ENCODE assay signal across 9 mouse cellular contexts in genomic region chrX:136624905-136625569, GRCm38 (mm10). TPM values are rescaled to one million over a fixed set of nuclear protein-coding genes. Genes with fewer than 3 reads are reported as not detected.
DNase-seq lines count a peak whose midpoint lies in the region; ATAC-seq and TF ChIP-seq lines count a peak whose summit lies in the region.
"Had no signal": no experiment of that assay in that cellular context is flagged by ENCODE, and none has a peak within 500 bp of the region (broad histone marks: within the 10 kb centered on the region; RNA-seq: fewer than 3 reads in every experiment).

No protein-coding gene starts in this region.

- peak in 1 of 2 experiments; percentile 72; a peak in 2 of 4 replicates for TF ChIP-seq CTCF in CH12.LX (conservative IDR thresholded peaks at IDR 0.05 in 1 of 2, IDR thresholded peaks at IDR 0.05 in 1 of 2; ENCODE audit: low read depth in 2 of 2, low read length in 2 of 2)

- WGBS in midbrain, embryonic 13.5 days = 51% methylated on average over 9 of the region's 9 CpGs

- in situ Hi-C loops in CH12.LX (cut with MboI; ENCODE audit: low pct_ligation_motif_present, low pct_unique_long_range_greater_than_20kb, low sequenced_read_pairs) = loop anchor here (10.0 kb wide), 1 partner anchor 120 kb away; the partner anchor contains the start of gene Morf4l2

- H3K4me2 ChIP-seq in CH12.LX (ENCODE audit: insufficient read depth, low read depth, poor library complexity, severe bottlenecking) = no peak overlapping the region
- H3K4me2 ChIP-seq in midbrain, embryonic 13.5 days (replicated peaks) = no peak overlapping the region
- H3K4me2 ChIP-seq: liver, embryonic 15.5 days had no signal

- H3K79me2 ChIP-seq in CH12.LX (replicated peaks; ENCODE audit: control insufficient read depth, extremely low read depth, insufficient read depth, poor library complexity, severe bottlenecking) = no peaks in the 10 kb centered on the region

- intact Hi-C loops in heart, postnatal 25 days (cut with DNase I) = loop anchor here (5.0 kb wide), 1 partner anchor 197 kb away; the partner anchor contains the start of gene Plp1

- no peak overlapping the region for H3K27ac ChIP-seq in CH12.LX (ENCODE audit: insufficient read depth, low read depth)
- H3K27ac ChIP-seq in midbrain, embryonic 13.5 days = no peak overlapping the region
- H3K27ac ChIP-seq: liver, embryonic 15.5 days had no signal

- H3K9me3 ChIP-seq in CH12.LX (replicated peaks; ENCODE audit: low read length) = no peaks in the 10 kb centered on the region
- H3K9me3 ChIP-seq in midbrain, embryonic 13.5 days = no peaks in the 10 kb centered on the region
- H3K9me3 ChIP-seq: liver, embryonic 15.5 days had no signal

- ATAC-seq in midbrain, embryonic 13.5 days = 0 out of 2 replicates have a peak, but pooled peaks have one; percentile 45
- no peak for ATAC-seq in inflammation-experienced regulatory T-cells, adult 6 months

- TF ChIP-seq POLR2A in CH12.LX (IDR thresholded peaks at IDR 0.05; ENCODE audit: low read depth, low read length) = no peak

- no peaks in the 10 kb centered on the region for H3K27me3 ChIP-seq in CH12.LX (replicated peaks)
- no peaks in the 10 kb centered on the region for H3K27me3 ChIP-seq in midbrain, embryonic 13.5 days
- H3K27me3 ChIP-seq: liver, embryonic 15.5 days had no signal

- DNase-seq in heart, postnatal 4 days = peak; percentile 52
- DNase-seq in heart, postnatal 25 days (ENCODE audit: low spot score) = no peak
- peak; percentile 47 for DNase-seq in CH12.LX (ENCODE audit: extremely low read depth)
- DNase-seq in c-Kit-positive CD71-positive TER-119-positive erythroid progenitor cells, embryonic 14.5 days (ENCODE audit: low spot score) = peak; percentile 17
- DNase-seq in forelimb bud, embryonic 11.5 days (ENCODE audit: low read depth, low spot score) = peak; percentile 2
- peak; percentile 16 for DNase-seq in left cerebral cortex, adult 11 months (ENCODE audit: low spot score)

- H3K4me3 ChIP-seq in CH12.LX (replicated peaks in 1 of 3; ENCODE audit: low read depth in 2 of 3, low read length in 2 of 3, poor library complexity in 1 of 3) = no peak overlapping the region
- no peak overlapping the region for H3K4me3 ChIP-seq in midbrain, embryonic 13.5 days (replicated peaks)
- H3K4me3 ChIP-seq: liver, embryonic 15.5 days had no signal

- dilution Hi-C loops in CH12.LX (cut with MboI; ENCODE audit: extremely low pct_ligation_motif_present, extremely low pct_unique_long_range_greater_than_20kb, low sequenced_read_pairs) = no loop called here

- no peaks in the 10 kb centered on the region for H3K36me3 ChIP-seq in CH12.LX (replicated peaks in 1 of 2; ENCODE audit: control insufficient read depth in 1 of 2, insufficient read depth in 1 of 2, low read length in 1 of 2)
- H3K36me3 ChIP-seq in midbrain, embryonic 13.5 days = no peaks in the 10 kb centered on the region
- H3K36me3 ChIP-seq: liver, embryonic 15.5 days had no signal

- no peaks in the 10 kb centered on the region for H3K4me1 ChIP-seq in CH12.LX (ENCODE audit: control insufficient read depth in 1 of 2, insufficient read depth in 2 of 2)
- H3K4me1 ChIP-seq in midbrain, embryonic 13.5 days (replicated peaks) = no peaks in the 10 kb centered on the region

- no peak for TF ChIP-seq EP300 in CH12.LX (IDR thresholded peaks at IDR 0.05; ENCODE audit: low read length)

- peak; percentile 70 for TF ChIP-seq RAD21 in CH12.LX (IDR thresholded peaks at IDR 0.05; ENCODE audit: low read depth, low read length)

- H3K9ac ChIP-seq in CH12.LX (ENCODE audit: insufficient read depth, low read depth) = no peak overlapping the region
- no peak overlapping the region for H3K9ac ChIP-seq in midbrain, embryonic 13.5 days (replicated peaks)
- H3K9ac ChIP-seq: liver, embryonic 15.5 days had no signal

TF ChIP-seq in CH12.LX, 34 proteins besides CTCF, POLR2A, EP300 and RAD21:
- TF ChIP-seq ELF1 (IDR thresholded peaks at IDR 0.05; ENCODE audit: low read depth, low read length) = no peak
- no peak for TF ChIP-seq ETS1 (conservative IDR thresholded peaks at IDR 0.05; ENCODE audit: low read depth, low read length)
- peak; percentile 60 for TF ChIP-seq SMC3 (IDR thresholded peaks at IDR 0.05; ENCODE audit: low read depth, low read length)
- no peak for TF ChIP-seq BHLHE40 (IDR thresholded peaks at IDR 0.05; ENCODE audit: low read depth, low read length)
- TF ChIP-seq MAZ (IDR thresholded peaks at IDR 0.05; ENCODE audit: low read depth, low read length) = peak; percentile 59; the same call in 1 of the 2 replicates
- TF ChIP-seq TCF12 (IDR thresholded peaks at IDR 0.05; ENCODE audit: low read depth, low read length) = no peak
- no peak for TF ChIP-seq MEF2A (IDR thresholded peaks at IDR 0.05; ENCODE audit: borderline replicate concordance, low read depth, low read length)
- TF ChIP-seq IRF4 (IDR thresholded peaks at IDR 0.05; ENCODE audit: low read depth, low read length) = no peak
- peak; percentile 86 for TF ChIP-seq ZNF384 (IDR thresholded peaks at IDR 0.05; ENCODE audit: low read depth, low read length)

RNA-seq across cellular contexts. Expression of gene Tceal3, which starts 34.4 kb away (rescaled TPM):
- under 1 TPM; 0.62 to 0.65 TPM for total RNA-seq in heart, postnatal 4 days (2021)
- 1 to 10 TPM in 1 of 2 experiments, under 1 TPM in 1; 0.52 to 1.2 TPM for total RNA-seq in heart, postnatal 25 days (2021)
- total RNA-seq in CH12.LX (2012; rRNA removed) (not detected in 2 replicates), CH12.LX (2014; rRNA removed) (not detected in 2 replicates)
- not detected in 2 replicates for polyA plus RNA-seq in CH12.LX (2012; ENCODE audit: insufficient read length, low read depth)
- 45.7 TPM in 2 replicates for polyA plus RNA-seq in midbrain, embryonic 13.5 days (2015; fragmentation: Nextera tagmentation; extraction: Ambion mirVana)
- 1 to 10 TPM in 1 of 3 experiments, under 1 TPM in 1, not detected in 1; 0.81 to 1.7 TPM for polyA plus RNA-seq in inflammation-experienced regulatory T-cells, adult 6 months (2017; shearing (Covaris generic))
